Mouse (Mus musculus) stomach, postnatal 0 days (tissue): ENCODE measurements around the gene Cd68. TPM values are rescaled to one million over a fixed set of nuclear protein-coding genes. Genes with fewer than 3 reads are reported as not detected.

ENCODE experiments used
- ATAC-seq: fragments of 200-750 bp; cut with Nextera tagmentation; 2 replicates; pipeline ENCODE4 v1.8.0; 2017; ENCODE audit not compliant: low FRiP score, low TSS enrichment
- DNase-seq: peaks from one replicate; pipeline ENCODE4 v3.0.0-alpha.2; 2016; ENCODE audit warnings: low spot score
- H3K27ac ChIP-seq: fragments of 300-500 bp; sonication (generic); replicated peaks from 2 replicates; pipeline ENCODE4 v1.5.1; 2014; ENCODE audit warnings: mild to moderate bottlenecking, control low read depth
- H3K27me3 ChIP-seq: fragments of 300-500 bp; sonication (generic); 2 replicates; pipeline ENCODE4 v1.6.1; 2014; ENCODE audit warnings: low read length; ENCODE audit not compliant: control insufficient read depth, insufficient read depth
- H3K36me3 ChIP-seq: fragments of 300-500 bp; sonication (generic); 2 replicates; pipeline ENCODE4 v1.6.1; 2014; ENCODE audit warnings: low read length, mixed read lengths; ENCODE audit not compliant: control insufficient read depth, insufficient read depth
- H3K4me1 ChIP-seq: fragments of 300-500 bp; sonication (generic); replicated peaks from 2 replicates; pipeline ENCODE4 v1.6.1; 2014; ENCODE audit warnings: antibody characterized with exemption; ENCODE audit not compliant: control insufficient read depth, insufficient read depth
- H3K4me2 ChIP-seq: fragments of 300-500 bp; sonication (generic); replicated peaks from 2 replicates; pipeline ENCODE4 v1.6.1; 2014; ENCODE audit warnings: low read depth, mild to moderate bottlenecking, control low read depth, moderate library complexity
- H3K4me3 ChIP-seq: fragments of 300-500 bp; sonication (generic); 2 replicates; pipeline ENCODE4 v1.5.1; 2014; ENCODE audit warnings: low read depth, low read length, control low read depth
- H3K9ac ChIP-seq: fragments of 300-500 bp; sonication (generic); 2 replicates; pipeline ENCODE4 v1.6.1; 2014; ENCODE audit warnings: mild to moderate bottlenecking, low read length, control low read depth, mixed read lengths
- H3K9me3 ChIP-seq: fragments of 300-500 bp; sonication (generic); 2 replicates; pipeline ENCODE4 v1.6.1; 2016; ENCODE audit warnings: low read length; ENCODE audit not compliant: control insufficient read depth
- CTCF ChIP-seq: IDR thresholded peaks from 2 replicates; pipeline ENCODE4 v1.5.1; 2016; ENCODE audit warnings: antibody characterized with exemption, low read depth, mild to moderate bottlenecking, moderate library complexity
- EP300 ChIP-seq: optimal IDR thresholded peaks from 2 replicates; pipeline ENCODE3; 2016; ENCODE audit warnings: antibody characterized with exemption
- WGBS: fragments of 180-500 bp; shearing (Covaris S2); extraction: QIAGEN DNeasy Blood & Tissue Kit; methylation state at CpG from one replicate; pipeline ENCODE4 v1.1.7; 2014; 5-methylcytosine and 5-hydroxymethylcytosine counted together
- polyA plus RNA-seq: library from polyadenylated mRNA; unstranded; fragments of >200 nt; fragmentation: Nextera tagmentation; extraction: Ambion mirVana; gene quantifications from 2 replicates; pipeline ENCODE4 v1.2.1, GENCODE M21; 2015

The Cd68 gene
- polyA plus RNA-seq, 1 experiment from 2014 or later: 17.9 TPM

DNA sequence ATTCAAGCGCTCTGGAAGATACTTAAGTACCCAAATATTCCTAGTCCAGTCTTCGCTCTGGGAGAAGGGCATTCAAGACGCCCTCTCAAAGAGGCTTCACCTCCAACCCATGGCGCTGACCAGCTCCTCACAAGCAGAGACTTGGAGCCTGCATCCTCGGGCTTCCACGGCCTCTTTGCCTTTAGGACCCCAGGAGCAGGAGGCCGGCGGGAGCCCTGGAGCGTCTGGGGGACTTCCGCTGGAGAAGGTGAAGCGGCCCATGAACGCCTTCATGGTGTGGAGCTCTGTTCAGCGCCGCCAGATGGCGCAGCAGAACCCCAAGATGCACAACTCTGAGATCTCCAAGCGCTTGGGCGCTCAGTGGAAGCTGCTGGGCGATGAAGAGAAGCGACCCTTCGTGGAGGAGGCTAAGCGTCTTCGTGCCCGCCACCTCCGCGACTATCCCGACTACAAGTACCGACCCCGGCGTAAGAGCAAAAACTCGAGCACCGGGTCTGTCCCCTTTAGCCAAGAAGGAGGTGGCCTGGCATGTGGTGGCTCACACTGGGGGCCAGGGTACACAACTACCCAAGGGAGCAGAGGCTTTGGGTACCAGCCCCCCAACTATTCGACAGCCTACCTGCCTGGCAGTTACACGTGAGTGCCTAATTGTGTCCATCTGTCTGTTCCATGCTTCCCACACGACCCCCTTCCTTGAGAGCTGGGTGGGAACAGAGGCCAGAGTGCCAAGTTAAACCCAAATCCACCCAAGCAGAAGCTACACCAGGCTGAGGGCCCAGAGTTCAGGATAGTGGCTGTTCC lies 10.5 kb downstream of the Cd68 start, which contains the start of gene Sox15:
Gene Sox15 (plus strand): TSS at position 51 of the 801 bp plus-strand sequence.
- DNase-seq: peak; percentile 76
- no peaks in the 10 kb centered on the region for H3K9me3 ChIP-seq
- 20% methylated on average over 34 of the region's 34 CpGs for WGBS
- peak within 1 kb of the TSS; percentile 47 for H3K9ac ChIP-seq
- peak within 1 kb of the TSS; percentile 48 for H3K4me2 ChIP-seq
- peak; percentile 66 for ATAC-seq
- TF ChIP-seq EP300 (no peak), CTCF (peak; percentile 89)
- H3K4me1 ChIP-seq: no peaks in the 10 kb centered on the region
- peak within 1 kb of the TSS; percentile 27 for H3K4me3 ChIP-seq
- no peaks in the 10 kb centered on the region for H3K27me3 ChIP-seq
- H3K36me3 ChIP-seq: peaks cover 35% of the 10 kb centered on the region
- peak within 1 kb of the TSS; percentile 86 for H3K27ac ChIP-seq

GRCm38 (mm10) chr11:69654760-69655159 lies 11.2 kb downstream of the Cd68 start:
- Histone ChIP-seq H3K4me1 (no peaks in the 10 kb centered on the region), H3K27me3 (no peaks in the 10 kb centered on the region), H3K9ac (no peak overlapping the region), H3K9me3 (no peaks in the 10 kb centered on the region), H3K4me3 (no peak overlapping the region), H3K27ac (peak overlapping the region; percentile 86), H3K4me2 (peak overlapping the region; percentile 30; the same call in 1 of the 2 replicates), H3K36me3 (peaks cover 40% of the 10 kb centered on the region)
- WGBS: 36% methylated on average over 9 of the region's 9 CpGs
- DNase-seq: peak; percentile 45
- TF ChIP-seq EP300: no peak
- no peak for ATAC-seq

GRCm38 (mm10) chr11:69653399-69653798 lies 12.6 kb downstream of the Cd68 start:
- Histone ChIP-seq H3K4me3 (no peak overlapping the region), H3K4me2 (no peak overlapping the region), H3K9me3 (no peaks in the 10 kb centered on the region), H3K27me3 (no peaks in the 10 kb centered on the region), H3K4me1 (no peaks in the 10 kb centered on the region), H3K9ac (no peak overlapping the region), H3K36me3 (peaks cover 45% of the 10 kb centered on the region), H3K27ac (0 out of 2 replicates have a peak overlapping the region, but pooled peaks have one; percentile 13)
- ATAC-seq: no peak
- no peak for TF ChIP-seq EP300
- TF ChIP-seq CTCF: no peak
- DNase-seq: no peak
- WGBS: 58% methylated on average over 5 of the region's 5 CpGs

GRCm38 (mm10) chr11:69645860-69646259 lies 20.1 kb downstream of the Cd68 start:
- DNase-seq (no peak), ATAC-seq (no peak)
- H3K4me3 ChIP-seq: no peak overlapping the region
- peaks cover 53% of the 10 kb centered on the region for H3K36me3 ChIP-seq
- H3K4me1 ChIP-seq: no peaks in the 10 kb centered on the region
- TF ChIP-seq EP300: no peak
- no peak for TF ChIP-seq CTCF
- no peak overlapping the region for H3K9ac ChIP-seq
- no peaks in the 10 kb centered on the region for H3K9me3 ChIP-seq
- no peaks in the 10 kb centered on the region for H3K27me3 ChIP-seq
- H3K27ac ChIP-seq: no peak overlapping the region
- no peak overlapping the region for H3K4me2 ChIP-seq
- 85% methylated on average over 5 of the region's 5 CpGs for WGBS

DNA sequence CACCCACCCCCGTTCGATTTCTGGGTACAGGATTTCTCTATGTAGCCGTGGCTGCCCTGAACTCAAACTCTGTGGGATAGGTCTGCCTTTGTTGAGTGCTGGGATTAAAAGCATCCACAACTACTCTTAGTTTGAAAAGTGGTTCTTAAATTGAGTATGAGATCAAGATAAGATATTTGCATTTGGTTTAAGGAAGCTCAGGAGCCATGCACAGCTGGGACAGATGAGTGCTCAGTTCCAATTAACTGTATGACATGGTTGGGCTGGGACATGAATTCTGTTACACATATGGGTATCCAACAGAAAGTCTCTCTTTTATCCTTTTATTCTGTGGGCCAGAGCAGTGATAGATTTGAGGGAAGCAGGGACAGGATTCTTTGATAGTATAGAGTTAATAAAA lies 30.5 kb downstream of the Cd68 start:
- H3K27me3 ChIP-seq: no peaks in the 10 kb centered on the region
- H3K4me1 ChIP-seq: no peaks in the 10 kb centered on the region
- WGBS: 58% methylated on average over 3 of the region's 3 CpGs
- H3K36me3 ChIP-seq: peaks cover 2% of the 10 kb centered on the region; the same call in 1 of the 2 replicates
- no peak for DNase-seq
- H3K4me3 ChIP-seq: no peak overlapping the region
- TF ChIP-seq CTCF: no peak
- no peak for TF ChIP-seq EP300
- no peak overlapping the region for H3K27ac ChIP-seq
- no peak overlapping the region for H3K9ac ChIP-seq
- no peaks in the 10 kb centered on the region for H3K9me3 ChIP-seq
- no peak overlapping the region for H3K4me2 ChIP-seq
- no peak for ATAC-seq
